Mouse (Mus musculus): Measurements from ENCODE around the gene Hes7. TPM values are rescaled to one million over a fixed set of nuclear protein-coding genes. Genes with fewer than 3 reads are reported as not detected.

Gene Hes7
- total and polyA plus RNA-seq, 3 experiments, result 0.04 TPM; not detected in 2

GRCm38 (mm10) chr11:69121741-69122335, 1.6 kb downstream of the Hes7 start:
- H3K79me2 ChIP-seq (replicated peaks; ENCODE audit: control insufficient read depth, extremely low read depth, insufficient read depth, poor library complexity, severe bottlenecking), result no peaks in the 10 kb centered on the region
- dilution Hi-C loops (cut with MboI; ENCODE audit: extremely low pct_ligation_motif_present, extremely low pct_unique_long_range_greater_than_20kb, low sequenced_read_pairs), result no loop called here
- peak overlapping the region; percentile 69 to 97 (median 76) for H3K4me3 ChIP-seq (replicated peaks in 1 of 3; ENCODE audit: low read depth in 2 of 3, low read length in 2 of 3, poor library complexity in 1 of 3)
- H3K4me1 ChIP-seq (ENCODE audit: control insufficient read depth in 1 of 2, insufficient read depth in 2 of 2), result peaks cover 5 to 52% of the 10 kb centered on the region in 2 experiments
- DNase-seq (ENCODE audit: extremely low read depth), result peak; percentile 27
- no peak overlapping the region for H3K27ac ChIP-seq (ENCODE audit: insufficient read depth, low read depth)
- in situ Hi-C loops (cut with MboI; ENCODE audit: low pct_ligation_motif_present, low pct_unique_long_range_greater_than_20kb, low sequenced_read_pairs), result no loop called here
- H3K9me3 ChIP-seq (replicated peaks; ENCODE audit: low read length), result no peaks in the 10 kb centered on the region
- peak; percentile 64; the same call in 1 of the 2 replicates for TF ChIP-seq CHD2 (IDR thresholded peaks at IDR 0.05; ENCODE audit: low read length)
- TF ChIP-seq HCFC1 (IDR thresholded peaks at IDR 0.05; ENCODE audit: low read depth, low read length), result 0 out of 2 replicates have a peak, but pooled peaks have one; percentile 14
- TF ChIP-seq NRF1 (IDR thresholded peaks at IDR 0.05; ENCODE audit: low read depth, low read length), result no peak
- TF ChIP-seq MAZ (IDR thresholded peaks at IDR 0.05; ENCODE audit: low read depth, low read length), result 0 out of 2 replicates have a peak, but pooled peaks have one; percentile 55
- TF ChIP-seq MAX (IDR thresholded peaks at IDR 0.05; ENCODE audit: low read length), result no peak
- TF ChIP-seq PAX5 (IDR thresholded peaks at IDR 0.05; ENCODE audit: low read length), result no peak
- no peak for TF ChIP-seq E2F4 (IDR thresholded peaks at IDR 0.05; ENCODE audit: insufficient replicate concordance, low read depth, low read length)
- no peak for TF ChIP-seq TBP (conservative IDR thresholded peaks at IDR 0.05; ENCODE audit: low read depth, low read length)
- TF ChIP-seq MEF2A (IDR thresholded peaks at IDR 0.05; ENCODE audit: borderline replicate concordance, low read depth, low read length), result peak; percentile 10; the same call in 1 of the 2 replicates
- no peak for TF ChIP-seq JUN (IDR thresholded peaks at IDR 0.05; ENCODE audit: insufficient read depth, low read depth, low read length)
- peak; percentile 2; the same call in 1 of the 2 replicates for TF ChIP-seq SIN3A (IDR thresholded peaks at IDR 0.05; ENCODE audit: low read length)
- H3K27me3 ChIP-seq (replicated peaks), result peaks cover 61% of the 10 kb centered on the region
- H3K36me3 ChIP-seq (replicated peaks in 1 of 2; ENCODE audit: control insufficient read depth in 1 of 2, insufficient read depth in 1 of 2, low read length in 1 of 2), result no peaks in the 10 kb centered on the region
- H3K9ac ChIP-seq (ENCODE audit: insufficient read depth, low read depth), result peak overlapping the region; percentile 68
- H3K4me2 ChIP-seq (ENCODE audit: insufficient read depth, low read depth, poor library complexity, severe bottlenecking), result peak overlapping the region; percentile 78

- Histone ChIP-seq H3K9ac (ENCODE audit: insufficient read depth, low read depth) (peak within 1 kb of the TSS; percentile 68), H3K4me2 (ENCODE audit: insufficient read depth, low read depth, poor library complexity, severe bottlenecking) (peak within 1 kb of the TSS; percentile 78), H3K27ac (ENCODE audit: insufficient read depth, low read depth) (peak within 1 kb of the TSS; percentile 61), H3K36me3 (replicated peaks in 1 of 2; ENCODE audit: control insufficient read depth in 1 of 2, insufficient read depth in 1 of 2, low read length in 1 of 2) (no peaks in the 10 kb centered on the region), H3K27me3 (replicated peaks) (peaks cover 61% of the 10 kb centered on the region), H3K9me3 (replicated peaks; ENCODE audit: low read length) (no peaks in the 10 kb centered on the region), H3K79me2 (replicated peaks; ENCODE audit: control insufficient read depth, extremely low read depth, insufficient read depth, poor library complexity, severe bottlenecking) (no peaks in the 10 kb centered on the region), H3K4me1 (ENCODE audit: control insufficient read depth in 1 of 2, insufficient read depth in 2 of 2) (peaks cover 4 to 51% of the 10 kb centered on the region in 2 experiments), H3K4me3 (replicated peaks in 1 of 3; ENCODE audit: low read depth in 2 of 3, low read length in 2 of 3, poor library complexity in 1 of 3) (peak within 1 kb of the TSS; percentile 69 to 97 (median 76))
- dilution Hi-C loops (cut with MboI; ENCODE audit: extremely low pct_ligation_motif_present, extremely low pct_unique_long_range_greater_than_20kb, low sequenced_read_pairs) (no loop called here), in situ Hi-C loops (cut with MboI; ENCODE audit: low pct_ligation_motif_present, low pct_unique_long_range_greater_than_20kb, low sequenced_read_pairs) (no loop called here)
- peak; percentile 71 for DNase-seq (ENCODE audit: extremely low read depth)
- TF ChIP-seq ZKSCAN1 (IDR thresholded peaks at IDR 0.05; ENCODE audit: borderline replicate concordance, low read depth, low read length) (no peak), MAZ (IDR thresholded peaks at IDR 0.05; ENCODE audit: low read depth, low read length) (peak; percentile 74), HCFC1 (IDR thresholded peaks at IDR 0.05; ENCODE audit: low read depth, low read length) (peak; percentile 2), MAFK (IDR thresholded peaks at IDR 0.05; ENCODE audit: insufficient replicate concordance, low read length) (no peak), RCOR1 (conservative IDR thresholded peaks at IDR 0.05; ENCODE audit: low read depth, low read length) (no peak), CTCF (conservative IDR thresholded peaks at IDR 0.05 in 1 of 2, IDR thresholded peaks at IDR 0.05 in 1 of 2; ENCODE audit: low read depth in 2 of 2, low read length in 2 of 2) (peak in 1 of 2 experiments; percentile 97; a peak in 2 of 4 replicates), NRF1 (IDR thresholded peaks at IDR 0.05; ENCODE audit: low read depth, low read length) (peak; percentile 56), USF2 (conservative IDR thresholded peaks at IDR 0.05; ENCODE audit: low read depth, low read length) (no peak; the same call in 1 of the 2 replicates), SIN3A (IDR thresholded peaks at IDR 0.05; ENCODE audit: low read length) (peak; percentile 48), ZNF384 (IDR thresholded peaks at IDR 0.05; ENCODE audit: low read depth, low read length) (peak; percentile 5; the same call in 1 of the 2 replicates), ZMIZ1 (IDR thresholded peaks at IDR 0.05; ENCODE audit: low read depth, low read length) (no peak), GABPA (IDR thresholded peaks at IDR 0.05; ENCODE audit: insufficient replicate concordance, low read depth, low read length) (no peak), ETS1 (conservative IDR thresholded peaks at IDR 0.05; ENCODE audit: low read depth, low read length) (no peak), JUN (IDR thresholded peaks at IDR 0.05; ENCODE audit: insufficient read depth, low read depth, low read length) (no peak), PAX5 (IDR thresholded peaks at IDR 0.05; ENCODE audit: low read length) (no peak), TBP (conservative IDR thresholded peaks at IDR 0.05; ENCODE audit: low read depth, low read length) (no peak), JUND (conservative IDR thresholded peaks at IDR 0.05; ENCODE audit: low read depth, low read length) (no peak), E2F4 (IDR thresholded peaks at IDR 0.05; ENCODE audit: insufficient replicate concordance, low read depth, low read length) (no peak), IRF4 (IDR thresholded peaks at IDR 0.05; ENCODE audit: low read depth, low read length) (0 out of 2 replicates have a peak, but pooled peaks have one; percentile 9), POLR2AphosphoS2 (IDR thresholded peaks at IDR 0.05; ENCODE audit: low read depth, low read length) (no peak), CHD2 (IDR thresholded peaks at IDR 0.05; ENCODE audit: low read length) (no peak), POLR2A (IDR thresholded peaks at IDR 0.05; ENCODE audit: low read depth, low read length) (no peak), BHLHE40 (IDR thresholded peaks at IDR 0.05; ENCODE audit: low read depth, low read length) (no peak), USF1 (IDR thresholded peaks at IDR 0.05; ENCODE audit: low read depth, low read length) (no peak), MXI1 (IDR thresholded peaks at IDR 0.05; ENCODE audit: low read depth, low read length) (peak; percentile 82), KAT2A (IDR thresholded peaks at IDR 0.05; ENCODE audit: insufficient replicate concordance, low read length) (no peak)
These were observed 2.2 kb downstream of the Hes7 start, which contains the start of gene 9130213A22Rik for GRCm38 (mm10) chr11:69122336-69122951. TSS of gene 9130213A22Rik (minus strand) at chr11:69122589.
